ENCODE assay signal across 15 mouse cellular contexts in the genomic region with DNA sequence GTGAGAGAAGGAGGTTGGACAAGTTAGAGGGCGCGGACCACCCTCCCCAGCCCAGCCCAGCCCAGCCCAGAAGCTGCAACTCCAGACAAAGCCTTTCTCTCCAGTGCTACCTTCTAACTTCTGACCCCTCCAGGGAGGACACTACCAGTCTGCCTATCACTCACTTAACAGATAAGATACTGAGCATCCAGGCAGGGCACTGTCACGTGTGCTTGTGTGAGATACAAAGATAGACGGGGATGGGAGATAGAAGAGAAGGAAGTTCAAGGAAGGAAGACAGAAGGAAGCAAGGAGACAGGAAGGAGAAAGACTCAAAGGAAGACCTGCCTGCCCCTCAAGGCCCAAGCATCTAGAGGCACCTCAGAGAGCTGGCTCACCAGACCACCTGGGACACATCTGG.
DNase-seq lines count a peak whose midpoint lies in the region; ATAC-seq and TF ChIP-seq lines count a peak whose summit lies in the region.
"Had no signal": no experiment of that assay in that cellular context is flagged by ENCODE, and none has a peak within 500 bp of the region (broad histone marks: within the 10 kb centered on the region; RNA-seq: fewer than 3 reads in every experiment).

No protein-coding gene starts in this region.

- peak overlapping the region; percentile 89 for H3K27ac ChIP-seq in kidney, postnatal 0 days
- no peak overlapping the region for H3K27ac ChIP-seq in kidney, embryonic 14.5 days (ENCODE audit: low read depth, low read length)
- H3K27ac ChIP-seq in embryonic facial prominence, embryonic 12.5 days, result peak overlapping the region; percentile 86; the same call in 1 of the 2 replicates
- peak overlapping the region; percentile 94 for H3K27ac ChIP-seq in embryonic facial prominence, embryonic 15.5 days (replicated peaks)
- H3K27ac ChIP-seq in limb, embryonic 15.5 days, result peak overlapping the region; percentile 95; the same call in 1 of the 2 replicates
- H3K27ac ChIP-seq: hindbrain, postnatal 0 days; liver, embryonic 13.5 days; macrophage; midbrain, embryonic 12.5 days had no signal

- TF ChIP-seq CTCF in kidney, postnatal 0 days (IDR thresholded peaks at IDR 0.05; ENCODE audit: low read depth), result no peak

- ATAC-seq in kidney, postnatal 0 days (replicated peaks; ENCODE audit: low FRiP score, low read depth), result no peak
- no peak for ATAC-seq in kidney, embryonic 14.5 days (ENCODE audit: low FRiP score, low TSS enrichment)
- no peak for ATAC-seq in embryonic facial prominence, embryonic 12.5 days (ENCODE audit: insufficient number of reproducible peaks, insufficient read depth, low FRiP score, low TSS enrichment)
- ATAC-seq in embryonic facial prominence, embryonic 15.5 days (ENCODE audit: insufficient number of reproducible peaks, low FRiP score, low TSS enrichment, low read depth), result no peak
- no peak for ATAC-seq in limb, embryonic 15.5 days (ENCODE audit: insufficient number of reproducible peaks, low FRiP score, low TSS enrichment, low read depth)
- ATAC-seq in erythroid progenitor cell, adult 5-6 weeks (replicated peaks; ENCODE audit: low FRiP score, poor library complexity, severe bottlenecking), result no peak
- ATAC-seq: forebrain, postnatal 0 days; hindbrain, postnatal 0 days had no signal

- no peak overlapping the region for H3K4me3 ChIP-seq in kidney, postnatal 0 days (replicated peaks; ENCODE audit: low read depth, low read length)
- no peak overlapping the region for H3K4me3 ChIP-seq in kidney, embryonic 14.5 days (ENCODE audit: low read length)
- H3K4me3 ChIP-seq in embryonic facial prominence, embryonic 12.5 days, result no peak overlapping the region
- H3K4me3 ChIP-seq in embryonic facial prominence, embryonic 15.5 days (replicated peaks), result no peak overlapping the region
- H3K4me3 ChIP-seq in limb, embryonic 15.5 days, result no peak overlapping the region
- H3K4me3 ChIP-seq: liver, embryonic 13.5 days; midbrain, embryonic 12.5 days had no signal

- H3K9ac ChIP-seq in kidney, postnatal 0 days (ENCODE audit: low read depth, low read length), result no peak overlapping the region
- H3K9ac ChIP-seq in kidney, embryonic 14.5 days (ENCODE audit: low read depth, low read length), result no peak overlapping the region
- no peak overlapping the region for H3K9ac ChIP-seq in embryonic facial prominence, embryonic 12.5 days
- H3K9ac ChIP-seq in embryonic facial prominence, embryonic 15.5 days, result no peak overlapping the region
- H3K9ac ChIP-seq in limb, embryonic 15.5 days, result no peak overlapping the region
- H3K9ac ChIP-seq: forebrain, postnatal 0 days; liver, embryonic 13.5 days; midbrain, embryonic 12.5 days had no signal

- peaks cover 48% of the 10 kb centered on the region for H3K4me1 ChIP-seq in kidney, postnatal 0 days (replicated peaks; ENCODE audit: insufficient read depth, low read length)
- peaks cover 39% of the 10 kb centered on the region for H3K4me1 ChIP-seq in kidney, embryonic 14.5 days (ENCODE audit: control insufficient read depth, insufficient read depth, low read length)
- H3K4me1 ChIP-seq in embryonic facial prominence, embryonic 12.5 days, result peaks cover 57% of the 10 kb centered on the region
- peaks cover 79% of the 10 kb centered on the region for H3K4me1 ChIP-seq in embryonic facial prominence, embryonic 15.5 days
- peaks cover 86% of the 10 kb centered on the region for H3K4me1 ChIP-seq in limb, embryonic 15.5 days

- no peak for DNase-seq in kidney, postnatal 0 days (ENCODE audit: low spot score)
- DNase-seq in adrenal gland, postnatal 25 days, result no peak
- no peak for DNase-seq in adrenal gland, adult 2 months
- DNase-seq: embryo, embryonic 11 days; forebrain, postnatal 0 days; liver, embryonic 13.5 days; right cerebral cortex, postnatal 25 days had no signal

- H3K36me3 ChIP-seq in kidney, postnatal 0 days (ENCODE audit: insufficient read depth, low read length), result no peaks in the 10 kb centered on the region
- H3K36me3 ChIP-seq in kidney, embryonic 14.5 days (ENCODE audit: control insufficient read depth, insufficient read depth, low read length), result peaks cover 3% of the 10 kb centered on the region; the same call in 1 of the 2 replicates
- H3K36me3 ChIP-seq in embryonic facial prominence, embryonic 12.5 days, result peaks cover 11% of the 10 kb centered on the region
- H3K36me3 ChIP-seq in embryonic facial prominence, embryonic 15.5 days, result no peaks in the 10 kb centered on the region
- peaks cover 12% of the 10 kb centered on the region for H3K36me3 ChIP-seq in limb, embryonic 15.5 days
- H3K36me3 ChIP-seq: liver, embryonic 13.5 days; midbrain, embryonic 12.5 days had no signal

- 81% methylated on average over 4 of the region's 4 CpGs for WGBS in kidney, postnatal 0 days
- 82% methylated on average over 4 of the region's 4 CpGs for WGBS in kidney, embryonic 14.5 days
- WGBS in embryonic facial prominence, embryonic 12.5 days, result 86% methylated on average over 4 of the region's 4 CpGs
- 85% methylated on average over 4 of the region's 4 CpGs for WGBS in embryonic facial prominence, embryonic 15.5 days
- 83% methylated on average over 4 of the region's 4 CpGs for WGBS in limb, embryonic 15.5 days

- no peaks in the 10 kb centered on the region for H3K9me3 ChIP-seq in kidney, postnatal 0 days (replicated peaks; ENCODE audit: low read length)
- no peaks in the 10 kb centered on the region for H3K9me3 ChIP-seq in kidney, embryonic 14.5 days (ENCODE audit: control insufficient read depth, low read length)
- no peaks in the 10 kb centered on the region for H3K9me3 ChIP-seq in embryonic facial prominence, embryonic 12.5 days
- no peaks in the 10 kb centered on the region for H3K9me3 ChIP-seq in embryonic facial prominence, embryonic 15.5 days (replicated peaks)
- H3K9me3 ChIP-seq in limb, embryonic 15.5 days, result no peaks in the 10 kb centered on the region
- H3K9me3 ChIP-seq: liver, embryonic 13.5 days; midbrain, embryonic 12.5 days had no signal

- H3K4me2 ChIP-seq in kidney, postnatal 0 days (ENCODE audit: low read length), result no peak overlapping the region
- no peak overlapping the region for H3K4me2 ChIP-seq in kidney, embryonic 14.5 days (replicated peaks; ENCODE audit: low read depth, low read length)
- no peak overlapping the region for H3K4me2 ChIP-seq in embryonic facial prominence, embryonic 12.5 days (replicated peaks)
- H3K4me2 ChIP-seq in embryonic facial prominence, embryonic 15.5 days (replicated peaks), result no peak overlapping the region
- no peak overlapping the region for H3K4me2 ChIP-seq in limb, embryonic 15.5 days
- H3K4me2 ChIP-seq: liver, embryonic 13.5 days; midbrain, embryonic 12.5 days had no signal

- H3K27me3 ChIP-seq in kidney, postnatal 0 days (ENCODE audit: insufficient read depth, low read length), result no peaks in the 10 kb centered on the region
- no peaks in the 10 kb centered on the region for H3K27me3 ChIP-seq in kidney, embryonic 14.5 days (ENCODE audit: control insufficient read depth, insufficient read depth, low read length)
- no peaks in the 10 kb centered on the region for H3K27me3 ChIP-seq in embryonic facial prominence, embryonic 12.5 days
- no peaks in the 10 kb centered on the region for H3K27me3 ChIP-seq in embryonic facial prominence, embryonic 15.5 days
- H3K27me3 ChIP-seq in limb, embryonic 15.5 days, result no peaks in the 10 kb centered on the region
